Mouse (Mus musculus): Measurements from ENCODE around the gene Ralgapa2. TPM values are rescaled to one million over a fixed set of nuclear protein-coding genes. Genes with fewer than 3 reads are reported as not detected.

Ralgapa2 gene
- polyA plus RNA-seq (2011; ENCODE audit: insufficient read depth, insufficient read length, low read depth, missing spikeins), result 26.3 and 26.6 TPM in 2 replicates

GRCm38 (mm10) chr2:146511911-146512580 is at the start of gene Ralgapa2:
Ralgapa2 (minus strand) TSS chr2:146512344.
- Histone ChIP-seq H3K4me1 (ENCODE audit: control insufficient read depth, insufficient read depth, low read length) (no peaks in the 10 kb centered on the region), H3K27ac (ENCODE audit: insufficient read depth, low read length) (no peak within 1 kb of the TSS), H3K27me3 (ENCODE audit: control insufficient read depth, insufficient read depth, low read length, poor library complexity, severe bottlenecking) (no peaks in the 10 kb centered on the region), H3K9me3 (replicated peaks; ENCODE audit: control insufficient read depth, insufficient read depth, low read length, poor library complexity, severe bottlenecking) (no peaks in the 10 kb centered on the region), H3K9ac (ENCODE audit: low read depth, poor library complexity, severe bottlenecking) (peak within 1 kb of the TSS; percentile 77), H3K4me3 (ENCODE audit: low read depth, low read length) (peak within 1 kb of the TSS; percentile 81), H3K36me3 (ENCODE audit: control insufficient read depth, insufficient read depth, low read length, poor library complexity, severe bottlenecking) (no peaks in the 10 kb centered on the region)
- TF ChIP-seq POLR2A (IDR thresholded peaks at IDR 0.05; ENCODE audit: insufficient read depth, low read length) (peak; percentile 27), EP300 (IDR thresholded peaks at IDR 0.05; ENCODE audit: insufficient read depth, low read depth, low read length) (no peak), CTCF (IDR thresholded peaks at IDR 0.05; ENCODE audit: low read depth, low read length) (no peak)

- Histone ChIP-seq H3K9me3 (replicated peaks; ENCODE audit: control insufficient read depth, insufficient read depth, low read length, poor library complexity, severe bottlenecking) (no peaks in the 10 kb centered on the region), H3K4me3 (ENCODE audit: low read depth, low read length) (no peak overlapping the region), H3K9ac (ENCODE audit: low read depth, poor library complexity, severe bottlenecking) (no peak overlapping the region), H3K4me1 (ENCODE audit: control insufficient read depth, insufficient read depth, low read length) (no peaks in the 10 kb centered on the region), H3K27me3 (ENCODE audit: control insufficient read depth, insufficient read depth, low read length, poor library complexity, severe bottlenecking) (no peaks in the 10 kb centered on the region), H3K36me3 (ENCODE audit: control insufficient read depth, insufficient read depth, low read length, poor library complexity, severe bottlenecking) (no peaks in the 10 kb centered on the region), H3K27ac (ENCODE audit: insufficient read depth, low read length) (no peak overlapping the region)
- no peak for TF ChIP-seq CTCF (IDR thresholded peaks at IDR 0.05; ENCODE audit: low read depth, low read length)
- no peak for TF ChIP-seq EP300 (IDR thresholded peaks at IDR 0.05; ENCODE audit: insufficient read depth, low read depth, low read length)
- no peak for TF ChIP-seq POLR2A (IDR thresholded peaks at IDR 0.05; ENCODE audit: insufficient read depth, low read length)
These were observed 49.4 kb upstream of the Ralgapa2 start for GRCm38 (mm10) chr2:146561505-146561904.

GRCm38 (mm10) chr2:146560633-146561043 is 48.5 kb upstream of the Ralgapa2 start:
- no peaks in the 10 kb centered on the region for H3K9me3 ChIP-seq (replicated peaks; ENCODE audit: control insufficient read depth, insufficient read depth, low read length, poor library complexity, severe bottlenecking)
- no peak for TF ChIP-seq EP300 (IDR thresholded peaks at IDR 0.05; ENCODE audit: insufficient read depth, low read depth, low read length)
- no peak for TF ChIP-seq POLR2A (IDR thresholded peaks at IDR 0.05; ENCODE audit: insufficient read depth, low read length)
- TF ChIP-seq CTCF (IDR thresholded peaks at IDR 0.05; ENCODE audit: low read depth, low read length), result no peak

GRCm38 (mm10) chr2:146556148-146556547 is 44.0 kb upstream of the Ralgapa2 start:
- Histone ChIP-seq H3K9ac (ENCODE audit: low read depth, poor library complexity, severe bottlenecking) (no peak overlapping the region), H3K9me3 (replicated peaks; ENCODE audit: control insufficient read depth, insufficient read depth, low read length, poor library complexity, severe bottlenecking) (no peaks in the 10 kb centered on the region), H3K36me3 (ENCODE audit: control insufficient read depth, insufficient read depth, low read length, poor library complexity, severe bottlenecking) (no peaks in the 10 kb centered on the region), H3K27me3 (ENCODE audit: control insufficient read depth, insufficient read depth, low read length, poor library complexity, severe bottlenecking) (no peaks in the 10 kb centered on the region), H3K27ac (ENCODE audit: insufficient read depth, low read length) (no peak overlapping the region), H3K4me3 (ENCODE audit: low read depth, low read length) (no peak overlapping the region), H3K4me1 (ENCODE audit: control insufficient read depth, insufficient read depth, low read length) (no peaks in the 10 kb centered on the region)
- TF ChIP-seq CTCF (IDR thresholded peaks at IDR 0.05; ENCODE audit: low read depth, low read length), result no peak
- TF ChIP-seq POLR2A (IDR thresholded peaks at IDR 0.05; ENCODE audit: insufficient read depth, low read length), result no peak
- no peak for TF ChIP-seq EP300 (IDR thresholded peaks at IDR 0.05; ENCODE audit: insufficient read depth, low read depth, low read length)

More at GRCm38 (mm10) chr2:146560633-146561043, 48.5 kb upstream of the Ralgapa2 start:
- no peaks in the 10 kb centered on the region for H3K36me3 ChIP-seq (ENCODE audit: control insufficient read depth, insufficient read depth, low read length, poor library complexity, severe bottlenecking)
- H3K4me3 ChIP-seq (ENCODE audit: low read depth, low read length), result no peak overlapping the region
- H3K9ac ChIP-seq (ENCODE audit: low read depth, poor library complexity, severe bottlenecking), result no peak overlapping the region
- H3K27me3 ChIP-seq (ENCODE audit: control insufficient read depth, insufficient read depth, low read length, poor library complexity, severe bottlenecking), result no peaks in the 10 kb centered on the region
- no peaks in the 10 kb centered on the region for H3K4me1 ChIP-seq (ENCODE audit: control insufficient read depth, insufficient read depth, low read length)
- no peak overlapping the region for H3K27ac ChIP-seq (ENCODE audit: insufficient read depth, low read length)

GRCm38 (mm10) chr2:146555351-146555750 is 43.2 kb upstream of the Ralgapa2 start:
- Histone ChIP-seq H3K9ac (ENCODE audit: low read depth, poor library complexity, severe bottlenecking) (no peak overlapping the region), H3K36me3 (ENCODE audit: control insufficient read depth, insufficient read depth, low read length, poor library complexity, severe bottlenecking) (no peaks in the 10 kb centered on the region), H3K9me3 (replicated peaks; ENCODE audit: control insufficient read depth, insufficient read depth, low read length, poor library complexity, severe bottlenecking) (no peaks in the 10 kb centered on the region), H3K27ac (ENCODE audit: insufficient read depth, low read length) (no peak overlapping the region), H3K4me1 (ENCODE audit: control insufficient read depth, insufficient read depth, low read length) (no peaks in the 10 kb centered on the region), H3K27me3 (ENCODE audit: control insufficient read depth, insufficient read depth, low read length, poor library complexity, severe bottlenecking) (no peaks in the 10 kb centered on the region), H3K4me3 (ENCODE audit: low read depth, low read length) (no peak overlapping the region)
- no peak for TF ChIP-seq POLR2A (IDR thresholded peaks at IDR 0.05; ENCODE audit: insufficient read depth, low read length)
- no peak for TF ChIP-seq CTCF (IDR thresholded peaks at IDR 0.05; ENCODE audit: low read depth, low read length)
- no peak for TF ChIP-seq EP300 (IDR thresholded peaks at IDR 0.05; ENCODE audit: insufficient read depth, low read depth, low read length)

- no peaks in the 10 kb centered on the region for H3K9me3 ChIP-seq (replicated peaks; ENCODE audit: control insufficient read depth, insufficient read depth, low read length, poor library complexity, severe bottlenecking)
- TF ChIP-seq EP300 (IDR thresholded peaks at IDR 0.05; ENCODE audit: insufficient read depth, low read depth, low read length) (no peak), POLR2A (IDR thresholded peaks at IDR 0.05; ENCODE audit: insufficient read depth, low read length) (no peak), CTCF (IDR thresholded peaks at IDR 0.05; ENCODE audit: low read depth, low read length) (no peak)
- H3K9ac ChIP-seq (ENCODE audit: low read depth, poor library complexity, severe bottlenecking), result no peak overlapping the region
- no peaks in the 10 kb centered on the region for H3K4me1 ChIP-seq (ENCODE audit: control insufficient read depth, insufficient read depth, low read length)
- H3K27me3 ChIP-seq (ENCODE audit: control insufficient read depth, insufficient read depth, low read length, poor library complexity, severe bottlenecking), result no peaks in the 10 kb centered on the region
- no peak overlapping the region for H3K27ac ChIP-seq (ENCODE audit: insufficient read depth, low read length)
- H3K36me3 ChIP-seq (ENCODE audit: control insufficient read depth, insufficient read depth, low read length, poor library complexity, severe bottlenecking), result no peaks in the 10 kb centered on the region
- H3K4me3 ChIP-seq (ENCODE audit: low read depth, low read length), result no peak overlapping the region
These were observed 41.6 kb upstream of the Ralgapa2 start for GRCm38 (mm10) chr2:146553701-146554100.

Data from ES-Bruce4 (cell line).